Mouse (Mus musculus): ENCODE measurements at regions not wholly inside any gene's neighbourhood (a gene's known extent, or its start where the extent isn't known, plus 50 kb on each side); places are given as distances from the start of the nearest gene placed in this dataset.
A peak's percentile ranks its signal among the peaks of the same experiment; 100 is the strongest.
"Not testable (repeated sequence)": the region's sequence is repeated elsewhere in the genome, so short reads cannot be mapped to it uniquely, and the experiment has no call there.

- no peak for DNase-seq (ENCODE audit: low spot score)
Observed at GRCm38 (mm10) chr5:6590058-6590457, 713.9 kb upstream of the Tex47 start.

- DNase-seq (ENCODE audit: low spot score) = not testable (repeated sequence)
Observed at GRCm38 (mm10) chr5:6611151-6611550, 692.8 kb upstream of the Tex47 start.

GRCm38 (mm10) chr5:6644869-6645268 lies 659.0 kb upstream of the Tex47 start:
- no peak for DNase-seq (ENCODE audit: low spot score)

- DNase-seq (ENCODE audit: low spot score) = not testable (repeated sequence)
Observed at GRCm38 (mm10) chr5:6676211-6676610, 627.7 kb upstream of the Tex47 start.

- peak; percentile 2 for DNase-seq (ENCODE audit: low spot score)
Observed at GRCm38 (mm10) chr5:6709668-6710309, 594.1 kb upstream of the Tex47 start.

GRCm38 (mm10) chr5:6716179-6716578 lies 587.7 kb upstream of the Tex47 start:
- DNase-seq (ENCODE audit: low spot score) = no peak

GRCm38 (mm10) chr5:6716630-6717029 lies 587.3 kb upstream of the Tex47 start:
- DNase-seq (ENCODE audit: low spot score) = no peak

Measured in lung, postnatal 25 days (tissue).